In the genomic region with DNA sequence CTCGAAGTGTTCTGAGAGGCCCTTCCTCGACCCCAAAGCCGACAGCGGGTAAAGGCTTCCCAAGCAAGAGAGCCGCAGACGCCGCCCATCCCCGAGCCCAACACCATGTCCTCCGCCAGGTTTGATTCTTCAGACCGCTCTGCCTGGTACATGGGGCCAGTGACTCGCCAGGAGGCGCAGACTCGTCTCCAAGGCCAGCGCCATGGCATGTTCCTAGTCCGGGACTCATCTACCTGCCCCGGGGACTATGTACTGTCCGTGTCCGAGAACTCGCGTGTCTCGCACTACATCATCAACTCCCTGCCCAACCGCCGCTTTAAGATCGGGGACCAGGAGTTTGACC, we compare ENCODE assay signal across 8 mouse cellular contexts. TPM values are rescaled to one million over a fixed set of nuclear protein-coding genes. Genes with fewer than 3 reads are reported as not detected.
A peak's percentile ranks its signal among the peaks of the same experiment; 100 is the strongest.
DNase-seq lines count a peak whose midpoint lies in the region; ATAC-seq lines count a peak whose summit lies in the region.

No protein-coding gene starts in this region.

- H3K9me3 ChIP-seq in embryonic facial prominence, embryonic 12.5 days: no peaks in the 10 kb centered on the region
- no peaks in the 10 kb centered on the region for H3K9me3 ChIP-seq in hindbrain, embryonic 12.5 days (replicated peaks)

- ATAC-seq in embryonic facial prominence, embryonic 12.5 days (ENCODE audit: insufficient number of reproducible peaks, insufficient read depth, low FRiP score, low TSS enrichment): peak; percentile 16
- ATAC-seq in hindbrain, embryonic 12.5 days (ENCODE audit: low FRiP score): peak; percentile 69
- peak; percentile 44 for ATAC-seq in megakaryocyte-erythroid progenitor cell, adult 5-6 weeks (replicated peaks; ENCODE audit: low FRiP score, low TSS enrichment, poor library complexity, severe bottlenecking)

- H3K36me3 ChIP-seq in embryonic facial prominence, embryonic 12.5 days: peaks cover 22% of the 10 kb centered on the region
- H3K36me3 ChIP-seq in hindbrain, embryonic 12.5 days: peaks cover 21% of the 10 kb centered on the region

- peak overlapping the region; percentile 91 for H3K4me2 ChIP-seq in embryonic facial prominence, embryonic 12.5 days (replicated peaks)
- peak overlapping the region; percentile 88 for H3K4me2 ChIP-seq in hindbrain, embryonic 12.5 days (replicated peaks)

- peak overlapping the region; percentile 97 for H3K27ac ChIP-seq in embryonic facial prominence, embryonic 12.5 days
- peak overlapping the region; percentile 97 for H3K27ac ChIP-seq in hindbrain, embryonic 12.5 days

- peaks cover 16% of the 10 kb centered on the region for H3K4me1 ChIP-seq in embryonic facial prominence, embryonic 12.5 days
- peaks cover 20% of the 10 kb centered on the region for H3K4me1 ChIP-seq in hindbrain, embryonic 12.5 days

- under 1% methylated on average over 24 of the region's 24 CpGs for WGBS in embryonic facial prominence, embryonic 12.5 days
- under 1% methylated on average over 24 of the region's 24 CpGs for WGBS in hindbrain, embryonic 12.5 days

- peak overlapping the region; percentile 97 for H3K4me3 ChIP-seq in embryonic facial prominence, embryonic 12.5 days
- peak overlapping the region; percentile 97 for H3K4me3 ChIP-seq in hindbrain, embryonic 12.5 days

- H3K9ac ChIP-seq in embryonic facial prominence, embryonic 12.5 days: peak overlapping the region; percentile 97
- H3K9ac ChIP-seq in hindbrain, embryonic 12.5 days: peak overlapping the region; percentile 96

- intact Hi-C loops in left cerebral cortex, postnatal 10 days (cut with DNase I): loop anchor here (2.0 kb wide), 1 partner anchor 46 kb away; a partner anchor contains a TSS

- H3K27me3 ChIP-seq in embryonic facial prominence, embryonic 12.5 days: no peaks in the 10 kb centered on the region
- no peaks in the 10 kb centered on the region for H3K27me3 ChIP-seq in hindbrain, embryonic 12.5 days

- peak; percentile 18 for DNase-seq in left cerebral cortex, adult 11 months (ENCODE audit: low spot score)
- DNase-seq in left cerebral cortex, adult 8-10 months (ENCODE audit: low spot score in 2 of 2): no peak
- DNase-seq in ZHBTc4 (ENCODE audit: low read depth, low spot score): peak; percentile 58
- DNase-seq in left cerebral cortex, postnatal 10 days (ENCODE audit: extremely low spot score in 1 of 2, low spot score in 2 of 2): peak; percentile 36 to 64
- peak; percentile 40 for DNase-seq in urinary bladder, postnatal 25 days (ENCODE audit: low spot score)

RNA-seq across cellular contexts. Expression of a gene that starts 0.6 kb away (rescaled TPM):
- total RNA-seq in left cerebral cortex, adult 8-10 months (2022): 10 to 100 TPM; 34.5 to 41.4 (median 34.8) TPM
- polyA plus RNA-seq in embryonic facial prominence, embryonic 12.5 days (2016; fragmentation: Nextera tagmentation; extraction: Ambion mirVana): 91.3 and 91.7 TPM in 2 replicates
- 87.1 and 98.9 TPM in 2 replicates for polyA plus RNA-seq in hindbrain, embryonic 12.5 days (2016; fragmentation: Nextera tagmentation; extraction: Ambion mirVana)
- total RNA-seq in left cerebral cortex, postnatal 10 days (2021): 10 to 100 TPM; 28.0 to 28.3 TPM
- 21.5 and 29.3 TPM in 2 replicates for total RNA-seq in megakaryocyte-erythroid progenitor cell, adult 5-6 weeks (2014; fragmentation: Nextera tagmentation)
- 21.6 and 33.5 TPM in 2 replicates for total RNA-seq in megakaryocyte-erythroid progenitor cell, adult 5-6 weeks (2017)

RNA-seq across cellular contexts. Expression of a gene that starts 37.1 kb away (rescaled TPM):
- total RNA-seq in left cerebral cortex, adult 8-10 months (2022): 100 to 1,000 TPM; 114 to 128 (median 122) TPM
- 1.0 and 1.5 TPM in 2 replicates for polyA plus RNA-seq in embryonic facial prominence, embryonic 12.5 days (2016; fragmentation: Nextera tagmentation; extraction: Ambion mirVana)
- polyA plus RNA-seq in hindbrain, embryonic 12.5 days (2016; fragmentation: Nextera tagmentation; extraction: Ambion mirVana): 3.0 and 4.5 TPM in 2 replicates
- total RNA-seq in left cerebral cortex, postnatal 10 days (2021): 10 to 100 TPM; 24.4 to 27.2 TPM
- 0.42 TPM in 1 of 2 replicates, not detected in the other for total RNA-seq in megakaryocyte-erythroid progenitor cell, adult 5-6 weeks (2014; fragmentation: Nextera tagmentation)
- not detected in 2 replicates for total RNA-seq in megakaryocyte-erythroid progenitor cell, adult 5-6 weeks (2017)

RNA-seq across cellular contexts. Expression of a gene that starts 46.2 kb away (rescaled TPM):
- 100 to 1,000 TPM; 312 to 368 (median 333) TPM for total RNA-seq in left cerebral cortex, adult 8-10 months (2022)
- 44.6 and 45.2 TPM in 2 replicates for polyA plus RNA-seq in embryonic facial prominence, embryonic 12.5 days (2016; fragmentation: Nextera tagmentation; extraction: Ambion mirVana)
- polyA plus RNA-seq in hindbrain, embryonic 12.5 days (2016; fragmentation: Nextera tagmentation; extraction: Ambion mirVana): 64.8 and 72.8 TPM in 2 replicates
- total RNA-seq in left cerebral cortex, postnatal 10 days (2021): 100 to 1,000 TPM; 198 to 199 TPM
- 53.5 and 71.9 TPM in 2 replicates for total RNA-seq in megakaryocyte-erythroid progenitor cell, adult 5-6 weeks (2014; fragmentation: Nextera tagmentation)
- total RNA-seq in megakaryocyte-erythroid progenitor cell, adult 5-6 weeks (2017): 21.9 and 44.8 TPM in 2 replicates

RNA-seq across cellular contexts. Expression of a gene that starts 46.6 kb away (rescaled TPM):
- total RNA-seq in left cerebral cortex, adult 8-10 months (2022): 10 to 100 TPM; 16.8 to 18.0 (median 17.1) TPM
- 12.9 and 13.0 TPM in 2 replicates for polyA plus RNA-seq in embryonic facial prominence, embryonic 12.5 days (2016; fragmentation: Nextera tagmentation; extraction: Ambion mirVana)
- 19.8 and 20.4 TPM in 2 replicates for polyA plus RNA-seq in hindbrain, embryonic 12.5 days (2016; fragmentation: Nextera tagmentation; extraction: Ambion mirVana)
- total RNA-seq in left cerebral cortex, postnatal 10 days (2021): 10 to 100 TPM; 28.5 to 30.9 TPM
- total RNA-seq in megakaryocyte-erythroid progenitor cell, adult 5-6 weeks (2014; fragmentation: Nextera tagmentation): 17.1 and 19.0 TPM in 2 replicates
- total RNA-seq in megakaryocyte-erythroid progenitor cell, adult 5-6 weeks (2017): 17.3 and 18.3 TPM in 2 replicates

RNA-seq across cellular contexts. Expression of a gene that starts 56.1 kb away (rescaled TPM):
- 100 to 1,000 TPM; 143 to 180 (median 171) TPM for total RNA-seq in left cerebral cortex, adult 8-10 months (2022)
- 104 and 118 TPM in 2 replicates for polyA plus RNA-seq in embryonic facial prominence, embryonic 12.5 days (2016; fragmentation: Nextera tagmentation; extraction: Ambion mirVana)
- polyA plus RNA-seq in hindbrain, embryonic 12.5 days (2016; fragmentation: Nextera tagmentation; extraction: Ambion mirVana): 113 and 121 TPM in 2 replicates
- 100 to 1,000 TPM; 162 to 169 TPM for total RNA-seq in left cerebral cortex, postnatal 10 days (2021)
- 71.8 and 72.1 TPM in 2 replicates for total RNA-seq in megakaryocyte-erythroid progenitor cell, adult 5-6 weeks (2014; fragmentation: Nextera tagmentation)
- 50.4 and 55.4 TPM in 2 replicates for total RNA-seq in megakaryocyte-erythroid progenitor cell, adult 5-6 weeks (2017)

Comparison
In these comparisons a context has a peak if more than half of its experiments do, and no peak if none do; other contexts are left out.
1. DNase-seq: peak in left cerebral cortex, adult 11 months (single experiment), ZHBTc4 (single experiment), left cerebral cortex, postnatal 10 days (2 of 2) and urinary bladder, postnatal 25 days (single experiment); none in left cerebral cortex, adult 8-10 months (0 of 2).
2. ATAC-seq: peak in every context shown above with its lines; median percentile 69 in hindbrain, embryonic 12.5 days; 44 in megakaryocyte-erythroid progenitor cell, adult 5-6 weeks; 16 in embryonic facial prominence, embryonic 12.5 days.
3. RNA of a gene that starts 37.1 kb away (total RNA-seq): 114 to 128 TPM in left cerebral cortex, adult 8-10 months and 24.4 to 27.2 TPM in left cerebral cortex, postnatal 10 days; 0.42 TPM in megakaryocyte-erythroid progenitor cell, adult 5-6 weeks; every median in the first group is over 10 times any median in the second.